Mouse (Mus musculus) midbrain, postnatal 0 days (tissue): ENCODE data around the gene Rbm20. TPM values are rescaled to one million over a fixed set of nuclear protein-coding genes. Genes with fewer than 3 reads are reported as not detected.

Experiments used
- ATAC-seq: fragments of 200-750 bp; cut with Nextera tagmentation; 2 replicates; pipeline ENCODE4 v1.8.0; 2017; ENCODE audit warnings: moderate number of reproducible peaks, mild to moderate bottlenecking, moderate TSS enrichment, moderate library complexity; ENCODE audit not compliant: low FRiP score
- DNase-seq: peaks from one replicate; pipeline ENCODE4 v3.0.0-alpha.2; 2015; ENCODE audit warnings: low spot score
- H3K27ac ChIP-seq: fragments of 300-500 bp; sonication (generic); 2 replicates; pipeline ENCODE4 v1.5.1; 2014; ENCODE audit warnings: low read depth, mild to moderate bottlenecking, low read length, mixed read lengths
- H3K27me3 ChIP-seq: fragments of 300-500 bp; sonication (generic); 2 replicates; pipeline ENCODE4 v1.6.1; 2014; ENCODE audit warnings: low read length, control low read depth, mixed read lengths; ENCODE audit not compliant: insufficient read depth
- H3K36me3 ChIP-seq: fragments of 300-500 bp; sonication (generic); 2 replicates; pipeline ENCODE4 v1.6.1; 2014; ENCODE audit warnings: low read length, control low read depth, mixed read lengths; ENCODE audit not compliant: insufficient read depth
- H3K4me1 ChIP-seq: fragments of 300-500 bp; sonication (generic); 2 replicates; pipeline ENCODE4 v1.6.1; 2014; ENCODE audit warnings: mild to moderate bottlenecking, control low read depth, antibody characterized with exemption, low read length, mixed read lengths; ENCODE audit not compliant: insufficient read depth
- H3K4me2 ChIP-seq: fragments of 300-500 bp; sonication (generic); 2 replicates; pipeline ENCODE4 v1.6.1; 2014; ENCODE audit warnings: low read depth, mild to moderate bottlenecking, low read length, mixed read lengths; ENCODE audit not compliant: poor library complexity, severe bottlenecking
- H3K4me3 ChIP-seq: fragments of 300-500 bp; sonication (generic); 2 replicates; pipeline ENCODE4 v1.5.1; 2014; ENCODE audit warnings: low read depth, mild to moderate bottlenecking, low read length, moderate library complexity
- H3K9ac ChIP-seq: fragments of 300-500 bp; sonication (generic); replicated peaks from 2 replicates; pipeline ENCODE4 v1.6.1; 2014; ENCODE audit warnings: mild to moderate bottlenecking, low read length, moderate library complexity, mixed read lengths; ENCODE audit not compliant: poor library complexity, severe bottlenecking
- H3K9me3 ChIP-seq: fragments of 300-500 bp; sonication (generic); 2 replicates; pipeline ENCODE4 v1.6.1; 2016; ENCODE audit warnings: low read length, control low read depth
- CTCF ChIP-seq: IDR thresholded peaks from 2 replicates; pipeline ENCODE4 v1.5.1; 2016; ENCODE audit warnings: antibody characterized with exemption, mild to moderate bottlenecking
- WGBS: fragments of 180-500 bp; shearing (Covaris S2); extraction: QIAGEN DNeasy Blood & Tissue Kit; methylation state at CpG from one replicate; pipeline ENCODE4 v1.1.7; 2014; 5-methylcytosine and 5-hydroxymethylcytosine counted together
- polyA plus RNA-seq: library from polyadenylated mRNA; unstranded; fragments of >200 nt; fragmentation: Nextera tagmentation; extraction: Ambion mirVana; gene quantifications from 2 replicates; pipeline ENCODE4 v1.2.1, GENCODE M21; 2015
- total RNA-seq: library from RNA; depleted of rRNA; stranded (reverse); fragments of >200 nt; gene quantifications from 2 replicates; pipeline ENCODE4 v1.2.3, GENCODE M21; 2014

The Rbm20 gene
- total and polyA plus RNA-seq, 2 experiments from 2014 or later = 0.75 to 2.0 TPM

GRCm38 (mm10) chr19:53657437-53657836 lies 19.7 kb upstream of the Rbm20 start:
- Histone ChIP-seq H3K27ac (no peak overlapping the region), H3K4me2 (no peak overlapping the region), H3K4me3 (no peak overlapping the region), H3K36me3 (no peaks in the 10 kb centered on the region), H3K9ac (no peak overlapping the region), H3K27me3 (no peaks in the 10 kb centered on the region), H3K9me3 (no peaks in the 10 kb centered on the region), H3K4me1 (0 out of 2 replicates have a peak, but pooled peaks cover 5% of the 10 kb centered on the region)
- no peak for DNase-seq
- no peak for TF ChIP-seq CTCF
- WGBS = 89% methylated on average over 5 of the region's 5 CpGs
- ATAC-seq = no peak

- no peaks in the 10 kb centered on the region for H3K9me3 ChIP-seq
- WGBS = 84% methylated on average over 9 of the region's 9 CpGs
- TF ChIP-seq CTCF = no peak
- no peaks in the 10 kb centered on the region for H3K4me1 ChIP-seq
- no peak overlapping the region for H3K9ac ChIP-seq
- no peak for ATAC-seq
- no peak overlapping the region for H3K4me3 ChIP-seq
- H3K36me3 ChIP-seq = no peaks in the 10 kb centered on the region
- no peaks in the 10 kb centered on the region for H3K27me3 ChIP-seq
- DNase-seq = no peak
- H3K4me2 ChIP-seq = no peak overlapping the region
- no peak overlapping the region for H3K27ac ChIP-seq
Measured at GRCm38 (mm10) chr19:53660722-53661420, 16.2 kb upstream of the Rbm20 start.

- no peak overlapping the region for H3K4me3 ChIP-seq
- no peak for TF ChIP-seq CTCF
- WGBS = 40% methylated on average over 14 of the region's 14 CpGs
- no peaks in the 10 kb centered on the region for H3K27me3 ChIP-seq
- H3K4me1 ChIP-seq = no peaks in the 10 kb centered on the region
- H3K9me3 ChIP-seq = no peaks in the 10 kb centered on the region
- no peaks in the 10 kb centered on the region for H3K36me3 ChIP-seq
- ATAC-seq = no peak
- no peak overlapping the region for H3K9ac ChIP-seq
- H3K4me2 ChIP-seq = no peak overlapping the region
- no peak for DNase-seq
- no peak overlapping the region for H3K27ac ChIP-seq
Measured at GRCm38 (mm10) chr19:53661938-53662722, 15.0 kb upstream of the Rbm20 start.

GRCm38 (mm10) chr19:53664831-53665230 lies 12.3 kb upstream of the Rbm20 start:
- no peak for ATAC-seq
- Histone ChIP-seq H3K4me1 (no peaks in the 10 kb centered on the region), H3K36me3 (no peaks in the 10 kb centered on the region), H3K4me3 (no peak overlapping the region), H3K4me2 (no peak overlapping the region), H3K27ac (no peak overlapping the region), H3K27me3 (no peaks in the 10 kb centered on the region), H3K9ac (no peak overlapping the region), H3K9me3 (no peaks in the 10 kb centered on the region)
- 91% methylated on average over 9 of the region's 9 CpGs for WGBS
- no peak for TF ChIP-seq CTCF
- no peak for DNase-seq

- Histone ChIP-seq H3K4me2 (no peak overlapping the region), H3K36me3 (no peaks in the 10 kb centered on the region), H3K9me3 (no peaks in the 10 kb centered on the region), H3K9ac (no peak overlapping the region), H3K4me1 (no peaks in the 10 kb centered on the region), H3K4me3 (no peak overlapping the region), H3K27me3 (no peaks in the 10 kb centered on the region), H3K27ac (no peak overlapping the region)
- DNase-seq (no peak), ATAC-seq (no peak)
- WGBS = 89% methylated on average over 4 of the region's 4 CpGs
- TF ChIP-seq CTCF = no peak
Measured at GRCm38 (mm10) chr19:53665391-53665790, 11.7 kb upstream of the Rbm20 start.

- H3K9ac ChIP-seq = no peak overlapping the region
- H3K4me2 ChIP-seq = no peak overlapping the region
- H3K9me3 ChIP-seq = no peaks in the 10 kb centered on the region
- no peak overlapping the region for H3K4me3 ChIP-seq
- H3K36me3 ChIP-seq = no peaks in the 10 kb centered on the region
- ATAC-seq (no peak), DNase-seq (no peak)
- WGBS = 34% methylated on average over 8 of the region's 8 CpGs
- no peaks in the 10 kb centered on the region for H3K27me3 ChIP-seq
- H3K27ac ChIP-seq = no peak overlapping the region
- no peaks in the 10 kb centered on the region for H3K4me1 ChIP-seq
- TF ChIP-seq CTCF = no peak
Measured at GRCm38 (mm10) chr19:53666708-53667107, 10.4 kb upstream of the Rbm20 start.
